Mouse (Mus musculus) thymus, postnatal 36 days (tissue): Measurements from ENCODE around the gene Fbxl3.

ENCODE experiments used
- DNase-seq, 2 experiments: peaks; one replicate each; pipeline ENCODE4 v3.0.0; 2022; ENCODE audit warnings: mixed read lengths in 2 of 2

Fbxl3 gene

DNA sequence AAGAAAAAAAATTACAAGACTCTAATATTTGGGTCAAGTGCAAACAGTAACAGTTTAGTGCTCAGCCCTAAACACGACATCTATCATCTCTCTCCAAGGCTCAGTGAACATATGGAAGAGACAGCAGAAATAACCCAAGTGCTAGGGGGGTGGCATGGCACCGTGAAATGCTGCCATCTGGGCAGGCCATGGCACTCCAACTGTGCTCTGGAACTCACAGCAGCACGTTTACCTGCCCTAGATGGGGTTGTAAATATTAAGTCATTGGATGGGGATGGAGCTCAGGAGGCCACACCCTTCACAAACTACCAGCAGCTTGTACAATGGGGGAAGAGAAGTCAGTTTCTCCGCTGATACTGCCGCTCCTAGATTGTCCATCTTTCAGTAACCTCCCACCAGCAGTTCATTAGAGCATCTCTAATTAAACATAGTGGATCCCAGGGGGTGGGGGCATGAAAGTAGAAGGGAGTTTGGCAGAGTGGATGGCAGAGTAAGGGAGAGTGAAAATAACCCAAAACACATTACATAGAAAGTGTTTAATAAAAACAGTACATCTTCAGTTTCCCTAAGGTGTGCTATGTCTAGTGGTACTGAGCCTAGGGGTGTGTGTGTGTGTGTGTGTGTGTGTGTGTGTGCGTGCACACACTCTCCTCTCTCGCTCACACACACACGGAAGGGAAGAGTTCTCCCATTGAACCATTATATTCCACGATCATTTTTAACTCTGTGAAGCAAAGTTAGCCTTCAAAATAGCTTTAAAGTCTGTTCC lies 20.0 kb downstream of the Fbxl3 start:
- DNase-seq = no peak

DNA sequence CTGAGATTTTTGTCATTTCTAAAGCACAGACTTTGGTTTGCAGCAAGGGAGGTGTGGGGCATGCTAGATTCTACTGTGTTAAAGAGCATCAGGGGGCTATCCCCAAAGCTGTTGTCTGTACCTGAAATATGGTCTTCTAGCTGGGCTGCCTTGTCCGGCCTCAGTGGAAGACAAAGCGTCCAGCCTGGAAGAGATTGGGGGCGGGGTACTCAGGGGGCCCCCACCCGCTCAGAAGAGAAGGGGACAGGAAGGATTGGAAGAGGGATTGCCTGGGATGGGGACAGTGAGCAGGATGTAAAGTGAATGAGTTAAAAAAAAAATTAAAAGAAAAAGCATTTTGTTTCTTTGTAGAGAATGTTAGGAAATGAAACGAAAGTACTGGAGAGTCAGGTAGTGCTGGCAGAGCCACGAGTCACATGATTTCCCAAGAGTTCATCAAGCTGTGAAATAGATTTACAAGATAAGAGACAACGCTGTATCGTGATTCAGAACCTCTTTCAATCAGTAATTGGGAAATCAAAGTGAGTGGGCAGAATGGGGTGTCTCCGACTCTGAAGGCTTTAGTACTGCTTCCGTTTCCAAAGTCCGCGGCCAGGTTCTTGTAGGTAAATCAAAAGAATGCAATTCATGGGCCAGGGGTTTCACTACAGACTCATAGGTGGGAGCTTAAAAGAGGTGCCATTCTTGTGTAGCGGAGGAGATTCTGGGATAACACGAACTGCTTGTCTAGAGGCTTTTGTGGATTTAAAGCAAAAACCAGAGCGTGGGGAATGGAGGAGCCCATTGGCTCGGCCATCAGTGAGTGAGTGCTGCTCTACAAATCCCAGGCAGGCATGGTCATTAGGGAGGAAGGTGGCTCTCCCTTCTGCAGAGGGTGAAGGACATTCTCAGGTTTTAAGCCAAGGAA lies 21.1 kb downstream of the Fbxl3 start:
- no peak for DNase-seq

DNA sequence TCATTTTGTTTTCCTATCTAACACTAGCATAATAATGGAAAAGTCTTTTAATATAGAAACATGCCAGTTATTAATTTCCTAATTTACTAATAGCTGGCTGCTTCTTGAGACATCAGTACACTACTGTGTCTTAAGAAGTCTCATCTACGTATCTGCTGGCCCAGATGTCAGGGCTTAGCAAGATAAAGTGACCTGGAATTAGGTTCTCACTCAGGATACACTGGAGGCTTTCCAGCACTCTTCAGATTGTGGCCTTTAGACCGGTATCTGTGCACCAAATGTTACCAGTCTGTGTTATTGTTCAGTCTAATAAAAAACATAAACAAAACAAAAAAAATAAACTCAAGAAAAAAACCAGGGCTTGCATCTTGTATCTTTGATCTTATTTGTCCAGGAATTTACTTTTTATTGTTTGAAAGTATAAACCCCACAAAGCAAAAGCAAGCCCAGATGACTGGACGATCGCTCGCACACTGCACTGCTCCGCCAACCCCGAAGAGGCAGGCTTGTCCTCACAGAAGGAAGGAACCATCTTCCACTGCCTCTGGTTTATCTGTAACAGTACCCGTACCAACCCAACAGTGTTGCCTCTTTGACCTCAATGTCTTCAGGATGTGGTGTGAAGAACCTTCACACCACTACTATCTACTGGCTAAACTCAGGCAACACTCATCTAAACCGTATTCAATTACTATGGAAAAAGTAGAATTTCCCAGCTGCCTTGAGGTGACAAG lies 21.9 kb downstream of the Fbxl3 start:
- DNase-seq = no peak

DNA sequence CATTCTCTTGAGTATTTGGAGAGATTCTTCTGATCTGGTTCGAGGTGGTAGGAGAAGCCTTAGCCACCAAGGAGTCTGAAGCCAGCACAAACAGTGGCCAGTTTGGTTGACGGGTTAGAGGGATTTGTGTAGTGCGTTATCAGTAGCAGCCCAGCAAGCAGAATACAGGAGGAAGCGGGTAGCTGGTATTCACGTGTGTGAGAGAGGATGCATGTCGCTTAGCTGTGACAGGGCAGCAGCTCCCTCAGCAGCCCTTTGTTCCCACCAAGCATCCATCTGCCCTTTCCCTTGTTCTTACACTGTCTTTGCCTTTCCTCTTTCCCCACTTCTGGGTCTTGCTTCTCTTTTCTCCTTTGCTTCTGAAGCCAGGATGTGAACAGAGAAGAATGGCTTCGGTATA lies 24.2 kb downstream of the Fbxl3 start:
- no peak for DNase-seq

DNA sequence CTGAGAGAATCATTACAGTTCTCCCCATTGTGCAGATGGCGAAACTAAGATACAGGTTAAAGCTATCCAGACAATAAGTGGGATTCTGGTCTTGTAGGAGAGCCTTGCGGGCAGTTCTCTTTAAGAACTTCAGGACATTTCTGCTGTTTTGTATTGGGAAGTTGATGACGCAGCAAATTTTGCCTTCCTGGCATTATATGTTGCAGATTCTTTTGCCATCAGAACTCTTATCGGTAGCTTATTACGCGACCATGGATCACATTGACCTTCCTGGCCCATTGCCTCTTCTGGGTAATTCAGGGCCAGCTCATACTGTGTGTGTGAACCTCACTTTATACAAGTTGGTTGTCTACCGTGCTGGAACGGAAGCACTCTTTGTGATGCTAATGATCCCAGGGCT lies 25.5 kb downstream of the Fbxl3 start:
- no peak for DNase-seq

DNA sequence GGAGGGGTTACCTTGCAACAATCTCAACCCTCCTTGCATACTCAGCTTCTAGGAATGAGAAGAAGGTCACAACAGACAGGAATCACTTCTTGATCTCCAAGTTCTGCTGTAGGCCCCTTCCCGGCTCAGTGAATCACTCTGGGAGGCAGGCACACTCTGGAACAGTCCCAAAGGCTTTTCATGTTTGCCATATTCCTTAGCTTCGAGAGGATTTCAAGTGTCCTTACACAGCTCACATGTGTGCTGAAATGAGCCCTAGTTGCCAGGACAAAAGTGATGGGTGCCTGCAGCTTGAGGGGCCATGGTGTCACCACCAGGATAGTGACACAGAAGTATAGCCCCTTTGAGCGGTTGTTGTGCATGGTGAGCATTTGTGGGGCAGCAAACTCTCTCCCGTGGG lies 26.6 kb downstream of the Fbxl3 start:
- DNase-seq = no peak

DNA sequence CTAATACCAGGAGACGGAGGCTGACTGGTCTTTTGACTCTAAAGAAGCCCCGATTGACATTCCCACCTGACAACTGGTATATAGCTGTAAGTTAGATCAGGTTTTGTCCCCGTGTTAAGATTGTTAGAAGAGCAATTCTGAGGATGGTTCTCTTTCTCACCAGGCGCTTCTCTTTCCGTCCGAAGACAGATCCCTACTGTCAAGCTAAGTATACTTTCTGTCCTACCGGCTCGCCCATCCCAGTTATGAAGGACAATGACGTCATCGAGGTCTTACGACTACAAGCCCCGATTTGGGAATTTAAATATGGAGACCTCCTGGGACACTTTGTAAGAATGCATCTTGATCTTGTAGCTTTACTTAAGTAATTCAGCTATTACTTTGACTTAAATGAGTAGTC lies 27.9 kb downstream of the Fbxl3 start:
- no peak for DNase-seq

DNA sequence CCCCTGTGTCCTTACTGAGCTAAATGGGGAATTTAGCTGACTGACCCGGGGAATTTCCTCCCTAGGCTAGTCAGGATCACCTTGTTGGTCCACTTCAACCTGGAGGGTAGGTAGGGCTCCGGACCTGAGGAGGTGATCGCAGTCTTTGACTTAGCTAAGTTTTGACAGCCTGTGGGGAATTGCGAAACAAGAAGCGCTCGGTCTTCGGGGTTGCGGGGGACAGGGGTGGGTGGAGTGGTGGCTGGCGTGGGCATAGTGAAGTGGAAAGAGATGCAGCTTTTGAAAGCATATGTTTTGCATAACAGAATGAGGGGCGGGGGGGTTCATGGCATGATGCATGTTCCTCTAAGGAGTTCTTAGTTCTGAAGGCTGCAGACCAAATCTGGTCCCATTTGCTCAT lies 28.6 kb downstream of the Fbxl3 start:
- peak in 1 of 2 experiments; percentile 24 for DNase-seq

DNA sequence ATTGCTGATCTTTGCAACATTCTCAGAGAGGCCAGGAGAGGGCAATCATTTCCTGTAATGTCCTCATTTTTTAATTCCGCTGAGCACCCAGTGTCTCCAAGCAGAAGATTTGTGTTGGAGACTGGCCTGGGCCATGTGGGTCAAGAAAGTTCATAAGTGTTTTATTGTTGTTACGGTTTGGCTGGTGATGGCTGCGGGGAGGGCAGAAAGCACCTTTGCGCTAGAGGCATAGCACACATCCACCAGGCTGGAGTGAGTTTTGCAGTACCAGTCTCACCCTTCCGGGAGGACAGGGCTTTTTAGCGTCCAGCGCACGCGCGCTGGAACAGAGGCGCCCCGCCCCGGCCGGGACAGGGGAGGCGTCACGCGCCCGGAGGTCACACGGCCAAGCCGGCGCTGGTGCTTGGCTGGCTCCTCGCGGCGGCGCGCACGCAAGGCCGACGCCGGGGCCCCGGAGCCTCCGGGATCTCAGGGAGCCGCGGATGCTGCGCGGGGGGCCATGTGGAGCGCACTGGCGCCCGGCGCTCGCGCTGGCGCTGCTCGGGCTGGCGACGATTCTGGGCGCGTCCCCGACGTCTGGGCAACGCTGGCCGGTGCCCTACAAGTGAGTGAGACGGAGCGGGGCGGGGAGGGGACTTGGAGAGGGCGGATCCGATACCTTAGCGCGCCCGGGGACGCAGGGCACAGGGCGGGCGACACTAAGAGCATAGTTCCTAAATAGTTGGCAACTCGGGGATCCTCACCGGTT lies 29.3 kb downstream of the Fbxl3 start, which contains the start of gene Cln5:
TSS of gene Cln5 (plus strand) at position 353 of the 748 bp plus-strand sequence.
- DNase-seq = peak; percentile 90 to 94

DNA sequence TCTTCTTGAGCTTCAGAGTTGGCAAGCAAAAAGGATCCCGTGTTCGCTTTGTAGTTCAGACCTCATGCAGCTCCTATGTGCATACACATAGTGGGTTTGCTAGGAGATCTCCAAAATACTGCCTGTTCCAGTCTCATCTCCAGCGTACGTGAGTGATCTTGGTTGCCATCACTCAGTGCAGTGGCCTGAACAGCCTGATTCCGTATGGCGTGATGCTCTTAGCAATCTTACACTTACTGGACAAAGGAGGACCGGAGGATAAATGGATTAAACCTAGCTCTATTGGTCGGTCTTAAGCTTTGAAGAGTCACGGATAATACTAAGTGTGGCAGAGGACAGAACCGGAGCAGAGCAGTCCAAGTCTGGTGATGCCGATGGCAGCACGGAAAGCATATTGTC lies 29.9 kb downstream of the Fbxl3 start:
- no peak for DNase-seq

DNA sequence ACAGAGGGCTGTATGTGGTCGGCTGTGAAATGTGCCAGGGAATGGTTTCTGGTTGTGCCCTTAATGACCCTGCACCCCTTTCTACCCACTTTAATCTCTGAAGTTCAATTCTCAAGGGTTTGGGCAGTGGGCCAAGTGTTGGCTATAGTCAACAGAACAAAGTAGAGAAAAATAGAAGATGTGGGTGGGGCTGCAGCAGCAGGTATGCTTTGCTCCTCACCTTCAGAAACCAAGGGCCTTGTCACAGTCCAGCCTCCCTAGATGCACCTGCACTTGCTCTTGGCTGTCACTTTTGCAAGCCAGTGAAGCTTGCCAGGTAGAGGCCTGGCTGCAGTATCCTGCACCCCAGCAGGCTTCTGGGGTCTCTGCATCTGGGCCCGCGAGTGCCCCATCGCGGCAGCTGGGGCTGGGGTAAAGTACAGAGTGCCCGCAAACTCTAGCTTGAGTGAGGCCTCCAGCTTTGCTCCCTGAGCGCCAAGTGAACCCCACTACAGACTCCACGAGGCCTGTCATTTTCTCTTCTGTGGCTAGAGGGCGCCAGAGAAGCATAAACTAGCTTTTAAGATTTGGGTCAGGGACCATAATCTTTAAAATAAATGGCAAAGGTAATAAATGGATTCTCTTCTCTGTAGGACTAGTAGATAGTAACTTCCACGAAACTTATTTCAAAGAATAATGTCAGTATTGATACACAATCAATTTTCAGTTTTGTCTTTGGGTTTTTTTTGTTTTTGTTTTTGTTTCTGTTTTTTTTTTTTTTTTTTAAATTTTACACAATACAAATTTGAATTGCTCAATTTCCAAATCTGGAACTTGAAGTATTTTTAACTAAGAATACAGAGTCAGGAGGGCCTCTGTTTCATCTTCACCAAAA lies 33.8 kb downstream of the Fbxl3 start:
- DNase-seq = peak; percentile 78 to 82

DNA sequence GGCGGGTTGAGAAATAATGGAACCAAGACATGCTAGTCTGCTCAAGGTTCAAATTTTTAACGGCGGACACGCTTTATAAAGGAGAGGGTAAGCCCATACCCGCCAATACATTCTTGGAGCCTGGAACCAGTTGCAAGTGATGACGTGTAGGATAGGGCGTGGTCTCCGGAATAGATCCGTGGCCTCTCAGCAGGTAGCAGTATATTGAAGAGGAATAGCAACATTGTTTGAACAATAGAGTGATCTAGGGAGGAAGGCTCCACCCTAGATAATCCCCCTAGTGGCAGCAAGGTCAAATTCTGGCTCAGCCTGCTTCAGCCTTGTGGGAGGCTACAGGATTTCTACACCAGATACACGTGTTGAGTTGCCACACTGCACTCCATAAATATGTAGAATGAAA lies 39.9 kb downstream of the Fbxl3 start:
- no peak for DNase-seq

DNA sequence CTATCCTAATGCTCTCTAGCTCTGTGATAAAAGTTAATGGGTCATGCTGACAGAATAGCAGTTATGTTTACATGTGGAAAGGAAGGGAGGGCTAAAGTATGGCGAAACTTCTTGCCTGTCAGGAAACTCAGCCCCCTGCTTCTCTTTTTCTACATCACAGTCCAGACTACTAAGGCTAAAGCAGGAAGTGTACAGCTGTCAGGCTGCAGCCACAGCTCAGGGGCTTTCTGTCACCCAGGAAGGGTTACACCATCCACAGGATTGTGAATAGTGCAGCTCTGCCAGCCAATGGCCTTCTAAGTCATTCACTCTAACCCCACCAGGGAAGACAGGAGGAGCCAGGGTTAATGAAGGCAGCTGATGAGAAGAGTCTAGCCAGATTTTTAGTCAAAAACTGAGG lies 40.4 kb downstream of the Fbxl3 start:
- no peak for DNase-seq

DNA sequence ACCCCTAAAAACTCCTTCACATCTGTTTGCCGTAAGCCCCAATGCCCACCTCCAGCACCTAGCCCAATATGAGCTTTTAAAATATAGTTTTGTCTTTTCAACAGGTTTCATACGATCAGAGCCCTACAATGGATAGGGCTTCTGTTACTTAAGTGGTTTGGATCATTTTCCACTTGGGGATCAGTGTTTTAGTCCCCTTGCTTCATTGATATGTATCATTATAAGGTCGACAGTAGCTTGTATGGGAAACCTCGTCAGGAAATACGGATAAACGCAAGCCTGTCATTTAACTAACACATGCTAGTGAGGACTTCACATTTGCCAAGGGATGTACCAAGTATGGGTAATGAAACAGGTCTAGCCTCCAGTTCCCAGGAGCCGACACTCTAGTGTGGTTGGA lies 42.8 kb downstream of the Fbxl3 start:
- no peak for DNase-seq

DNA sequence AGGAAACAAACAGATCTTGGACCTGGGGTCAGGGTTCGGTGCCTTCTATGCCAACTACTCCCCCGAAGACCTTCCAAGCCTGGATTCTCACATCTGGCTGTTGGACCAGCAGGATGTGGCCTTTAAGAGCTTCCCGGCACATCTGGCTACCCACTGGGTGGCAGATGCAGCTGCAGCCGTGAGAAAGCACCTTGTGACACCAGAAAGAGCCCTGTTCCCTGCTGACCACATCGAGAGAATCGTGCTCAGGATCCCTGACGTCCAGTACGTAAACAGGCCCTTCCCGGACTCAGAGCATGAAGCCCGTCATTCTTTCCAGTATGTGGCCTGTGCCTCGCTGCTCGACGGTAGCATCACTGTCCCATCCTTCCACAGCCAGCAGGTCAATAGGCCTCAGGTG lies 44.6 kb downstream of the Fbxl3 start:
- no peak for DNase-seq

DNA sequence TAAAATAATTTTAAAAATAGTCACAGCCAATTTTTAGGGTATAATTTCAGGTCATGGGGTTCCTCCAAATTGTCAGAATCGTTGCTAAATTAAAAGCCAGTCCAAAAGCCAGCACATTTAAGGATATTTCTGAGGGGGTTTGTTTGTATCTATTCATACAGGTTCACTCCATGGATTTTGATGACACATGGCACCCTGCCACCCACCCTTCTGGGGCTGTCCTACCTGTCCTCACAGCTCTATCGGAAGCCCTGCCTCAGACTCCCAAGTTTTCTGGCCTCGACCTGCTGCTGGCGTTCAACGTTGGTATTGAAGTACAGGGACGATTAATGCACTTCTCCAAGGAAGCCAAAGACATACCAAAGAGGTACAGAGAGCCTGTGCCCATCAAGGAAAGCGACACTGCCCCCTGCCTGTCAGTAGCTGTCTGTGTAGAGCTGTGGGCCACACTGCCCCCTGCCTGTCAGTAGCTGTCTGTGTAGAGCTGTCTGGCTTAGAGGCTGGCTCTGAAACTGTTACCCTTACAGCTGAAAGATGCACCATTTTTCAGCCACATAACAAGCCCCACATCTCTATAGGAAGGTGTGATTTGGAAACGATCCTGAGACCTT lies 48.1 kb downstream of the Fbxl3 start:
- peak; percentile 81 to 87 for DNase-seq

DNA sequence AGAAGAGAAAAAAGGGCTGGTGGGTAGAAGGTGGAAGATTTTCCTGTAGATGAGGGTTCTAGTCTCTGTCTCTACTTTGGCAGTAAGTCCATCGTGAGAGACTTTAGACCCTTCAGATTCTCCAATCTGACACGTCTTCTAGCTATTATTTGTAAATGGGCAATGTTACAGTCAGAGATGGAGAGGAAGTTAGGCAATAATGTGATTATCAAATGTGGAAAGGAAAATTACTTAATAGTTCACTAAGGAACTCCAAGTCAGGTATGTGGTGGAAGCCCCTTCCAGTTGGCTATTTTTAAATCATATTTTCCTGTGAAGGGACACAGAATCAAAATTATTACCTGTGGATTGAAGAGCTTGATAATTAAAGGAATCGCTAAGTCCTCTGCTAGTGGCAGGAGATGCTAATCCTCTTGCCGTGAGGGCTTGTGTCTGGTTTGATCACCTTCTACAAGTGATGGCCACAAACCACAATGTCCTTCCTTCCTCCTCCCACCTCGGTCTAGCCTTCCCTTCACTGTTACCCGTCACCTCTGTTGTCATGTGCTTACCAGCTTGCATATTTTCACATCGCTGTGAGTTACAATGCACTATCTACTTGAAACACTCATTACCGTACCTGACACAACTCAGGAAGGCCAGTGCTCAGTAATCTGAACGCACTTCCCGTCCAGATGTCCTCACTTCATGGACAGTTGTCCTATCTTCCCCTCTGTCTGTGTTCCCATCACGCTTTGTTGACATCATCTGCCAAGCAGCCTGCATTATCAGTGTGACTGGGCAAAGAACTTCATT lies 50.9 kb downstream of the Fbxl3 start:
- DNase-seq = no peak

DNA sequence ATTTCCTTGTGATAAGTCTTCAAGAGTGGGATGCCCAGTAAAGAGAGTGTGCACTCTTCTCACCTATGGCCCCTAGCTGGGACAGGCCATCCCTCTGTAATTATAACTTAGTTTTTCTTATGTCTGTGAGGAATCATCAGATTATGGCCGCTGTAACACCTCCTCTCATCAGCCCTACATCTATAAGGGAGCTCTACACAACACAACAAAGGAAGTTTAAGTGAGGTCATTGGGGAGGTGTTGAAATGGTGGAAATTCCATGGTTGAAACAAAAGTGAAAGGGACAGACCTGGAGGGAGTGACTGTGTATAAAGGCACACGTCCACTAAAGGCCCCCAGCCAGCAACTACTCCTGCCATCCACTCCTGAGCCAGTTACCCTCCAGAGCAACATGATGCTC lies 52.7 kb downstream of the Fbxl3 start, which contains the start of gene Acod1:
TSS of gene Acod1 (plus strand) at position 301 of the 400 bp plus-strand sequence.
- DNase-seq = no peak

DNA sequence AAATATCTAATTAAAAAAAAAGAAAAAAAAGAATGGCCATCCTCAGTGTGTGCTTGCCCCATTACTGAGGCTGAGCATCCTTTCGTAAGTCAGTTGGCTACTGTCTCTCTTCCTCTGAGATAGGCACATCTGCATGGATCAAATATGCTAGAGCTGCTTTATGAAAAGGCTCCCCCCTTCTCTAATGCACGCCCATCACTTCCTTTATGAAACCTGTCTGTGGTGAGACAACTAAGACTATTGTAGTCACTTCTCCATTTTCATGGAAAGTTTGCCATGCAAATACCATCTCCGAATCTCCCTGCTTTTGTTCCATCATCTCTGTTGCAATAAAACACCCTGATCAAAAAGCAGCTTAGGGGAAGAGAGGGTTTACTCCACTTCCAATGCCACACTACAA lies 62.4 kb downstream of the Fbxl3 start:
- no peak for DNase-seq

DNA sequence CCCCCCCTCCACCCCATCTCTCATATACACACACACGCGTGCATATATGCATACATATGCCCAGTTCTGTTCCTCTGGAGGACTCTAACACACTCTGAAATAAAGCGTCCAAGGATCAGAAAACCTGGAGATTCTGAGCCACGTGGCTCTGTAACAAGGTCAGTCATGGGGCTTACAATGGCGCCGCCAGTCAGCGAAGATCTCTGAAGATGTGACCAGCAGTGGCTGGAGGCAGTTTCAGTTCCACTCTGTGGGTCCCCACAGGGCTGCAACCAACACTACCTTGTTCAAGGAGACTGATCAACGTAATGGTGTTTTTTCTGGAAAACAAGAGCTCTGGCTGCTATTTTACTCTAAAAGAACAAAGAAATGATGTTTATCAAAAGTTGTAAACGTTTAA lies 65.3 kb downstream of the Fbxl3 start:
- DNase-seq = no peak
